Mouse (Mus musculus) myocyte (in vitro differentiated cells): ENCODE results near the gene Jakmip3.

ENCODE experiments used
- CEBPB ChIP-seq: IDR thresholded peaks from 2 replicates; pipeline ENCODE4 v1.6.1; 2011; ENCODE audit warnings: mild to moderate bottlenecking, moderate library complexity; ENCODE audit not compliant: poor library complexity, insufficient read depth, severe bottlenecking
- E2F4 ChIP-seq: IDR thresholded peaks from one replicate; pipeline ENCODE4 v1.6.1; 2011; ENCODE audit warnings: mild to moderate bottlenecking, control low read depth, moderate library complexity; ENCODE audit not compliant: insufficient read depth
- MAX ChIP-seq: IDR thresholded peaks from one replicate; pipeline ENCODE4 v1.6.1; 2011; ENCODE audit warnings: low read depth, mild to moderate bottlenecking, control low read depth
- MYOD1 ChIP-seq, 3 experiments: IDR thresholded peaks; one replicate each; pipeline ENCODE4 v1.6.1; 2011; ENCODE audit warnings: control low read depth in 2 of 3, low read depth in 2 of 3, mild to moderate bottlenecking in 2 of 3, moderate library complexity in 1 of 3; ENCODE audit not compliant: insufficient read length in 2 of 3, control insufficient read depth in 1 of 3
- POLR2A ChIP-seq: IDR thresholded peaks from one replicate; pipeline ENCODE4 v1.6.1; 2011; ENCODE audit warnings: low read depth, mild to moderate bottlenecking, control low read depth, moderate library complexity; ENCODE audit not compliant: insufficient read length
- POLR2AphosphoS2 ChIP-seq: IDR thresholded peaks from one replicate; pipeline ENCODE4 v1.6.1; 2011; ENCODE audit warnings: low read depth, control low read depth; ENCODE audit not compliant: insufficient read length
- TCF12 ChIP-seq: IDR thresholded peaks from one replicate; pipeline ENCODE4 v1.6.1; 2011; ENCODE audit warnings: mild to moderate bottlenecking, control low read depth; ENCODE audit not compliant: poor library complexity, insufficient read depth, severe bottlenecking
- USF1 ChIP-seq: IDR thresholded peaks from one replicate; pipeline ENCODE4 v1.6.1; 2011; ENCODE audit warnings: low read depth, mild to moderate bottlenecking, control low read depth, moderate library complexity

DNA sequence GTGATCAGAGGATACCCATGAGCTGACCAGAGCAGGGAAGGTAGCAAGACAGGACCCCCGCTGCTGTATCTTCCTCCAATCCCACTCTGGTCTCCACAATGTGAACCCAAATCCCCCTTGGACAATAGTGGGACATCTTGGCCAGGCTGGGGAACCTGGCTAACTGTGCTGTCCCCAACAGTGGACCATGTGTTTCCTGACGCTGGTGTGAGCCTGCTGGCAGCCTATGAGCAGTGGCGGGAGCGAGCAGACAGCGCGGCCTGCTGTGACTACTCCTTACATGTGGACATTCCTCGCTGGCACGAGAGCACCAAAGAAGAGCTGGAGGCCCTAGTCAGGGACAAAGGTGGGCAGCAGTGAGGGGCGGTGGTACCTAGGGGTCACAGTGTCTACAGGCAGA lies 151.2 kb downstream of the Jakmip3 start:
- TF ChIP-seq POLR2A: no peak
- TF ChIP-seq E2F4: no peak
- no peak for TF ChIP-seq POLR2AphosphoS2
- no peak for TF ChIP-seq CEBPB
- TF ChIP-seq MAX: no peak
- no peak for TF ChIP-seq USF1
- TF ChIP-seq TCF12: no peak
- no peak for TF ChIP-seq MYOD1 (IDR thresholded peaks at IDR 0.05; ENCODE audit: control insufficient read depth in 1 of 3, insufficient read length in 2 of 3, low read depth in 2 of 3)
